Mouse (Mus musculus): ENCODE measurements around the gene Zbtb2.
A peak's percentile ranks its signal among the peaks of the same experiment; 100 is the strongest.
"Not testable (repeated sequence)": the region's sequence is repeated elsewhere in the genome, so short reads cannot be mapped to it uniquely, and the experiment has no call there.

The Zbtb2 gene

DNA sequence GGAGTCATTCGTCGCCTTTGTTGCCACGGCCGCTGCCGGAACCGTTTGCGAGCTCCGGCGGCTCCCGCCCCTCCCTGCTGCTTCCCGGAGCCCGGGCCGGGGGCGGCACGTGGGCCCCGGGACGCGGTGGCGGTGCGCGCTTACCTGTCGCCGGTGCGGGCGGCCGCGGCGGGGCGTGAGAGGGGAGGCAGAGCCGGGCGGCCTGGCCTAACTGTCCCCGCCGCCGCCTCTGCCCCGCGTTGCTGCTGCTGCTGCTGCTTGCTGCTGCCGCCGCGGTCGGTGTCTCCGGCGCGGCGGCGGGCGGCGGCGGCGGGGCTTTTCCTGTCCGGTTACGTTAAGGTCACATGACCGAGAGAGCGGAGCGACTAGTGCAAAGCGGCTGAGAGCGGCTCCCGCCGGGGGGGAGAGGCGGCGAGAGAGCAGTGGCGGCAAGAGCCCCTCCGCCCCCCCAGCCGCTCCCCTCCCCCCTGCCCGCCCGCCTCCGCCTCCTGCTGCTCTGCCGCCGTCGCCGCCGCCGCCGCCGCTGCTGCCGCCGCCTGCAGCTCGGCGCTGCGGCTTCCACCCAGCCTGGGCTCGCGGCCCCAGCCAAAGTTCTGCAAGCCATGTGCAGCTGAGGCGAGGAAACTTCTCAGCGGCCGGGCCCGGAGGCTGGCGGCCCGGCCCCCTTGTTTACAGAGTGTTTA, at the start of gene Zbtb2:
Gene Zbtb2, minus strand, starts transcription at position 408 of the 683 bp plus-strand sequence.
- peak; percentile 29 to 42 for DNase-seq (ENCODE audit: low read depth in 2 of 2, low spot score in 2 of 2)

DNA sequence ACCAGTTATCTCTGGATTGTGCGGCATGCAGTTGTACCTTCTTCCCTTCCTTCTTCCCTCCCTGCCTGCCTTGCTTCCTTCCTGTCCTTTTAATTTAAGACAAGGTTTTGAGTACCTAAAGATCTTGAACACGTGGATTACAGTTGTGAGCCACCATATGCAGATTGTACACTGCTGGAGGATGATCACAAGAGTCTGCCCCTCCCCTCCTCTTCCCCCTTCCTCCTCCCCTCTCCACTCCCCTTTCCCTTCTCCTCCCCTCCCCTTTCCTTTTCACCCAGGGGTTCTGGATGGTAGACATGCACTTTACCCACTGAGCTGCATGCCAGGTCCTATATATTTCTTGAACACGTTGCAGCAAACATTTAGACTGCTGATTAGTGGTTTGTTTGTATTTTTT, 47.5 kb upstream of the Zbtb2 start:
- DNase-seq (ENCODE audit: low read depth in 2 of 2, low spot score in 2 of 2) = no peak

DNA sequence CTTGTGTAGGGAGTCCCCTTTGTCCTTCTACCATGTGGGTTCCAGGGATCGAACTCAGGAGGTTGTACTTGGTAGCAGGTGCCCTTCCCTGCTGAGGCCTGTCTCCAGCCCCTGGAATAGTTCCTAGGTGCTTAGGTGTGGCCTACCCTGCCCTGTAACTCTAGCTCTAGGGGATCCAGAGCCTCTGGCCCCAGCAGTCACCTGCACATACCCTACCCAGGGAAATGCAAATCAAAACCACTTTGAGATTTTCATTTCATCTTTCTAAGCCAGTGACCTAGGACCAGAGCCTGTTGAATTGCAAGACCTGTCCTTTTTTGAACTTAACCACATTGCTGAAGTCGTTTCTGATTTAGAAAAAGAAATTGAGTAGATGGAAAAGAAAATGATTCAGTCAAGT, 46.0 kb upstream of the Zbtb2 start:
- DNase-seq (ENCODE audit: low read depth in 2 of 2, low spot score in 2 of 2) = not testable (repeated sequence)

DNA sequence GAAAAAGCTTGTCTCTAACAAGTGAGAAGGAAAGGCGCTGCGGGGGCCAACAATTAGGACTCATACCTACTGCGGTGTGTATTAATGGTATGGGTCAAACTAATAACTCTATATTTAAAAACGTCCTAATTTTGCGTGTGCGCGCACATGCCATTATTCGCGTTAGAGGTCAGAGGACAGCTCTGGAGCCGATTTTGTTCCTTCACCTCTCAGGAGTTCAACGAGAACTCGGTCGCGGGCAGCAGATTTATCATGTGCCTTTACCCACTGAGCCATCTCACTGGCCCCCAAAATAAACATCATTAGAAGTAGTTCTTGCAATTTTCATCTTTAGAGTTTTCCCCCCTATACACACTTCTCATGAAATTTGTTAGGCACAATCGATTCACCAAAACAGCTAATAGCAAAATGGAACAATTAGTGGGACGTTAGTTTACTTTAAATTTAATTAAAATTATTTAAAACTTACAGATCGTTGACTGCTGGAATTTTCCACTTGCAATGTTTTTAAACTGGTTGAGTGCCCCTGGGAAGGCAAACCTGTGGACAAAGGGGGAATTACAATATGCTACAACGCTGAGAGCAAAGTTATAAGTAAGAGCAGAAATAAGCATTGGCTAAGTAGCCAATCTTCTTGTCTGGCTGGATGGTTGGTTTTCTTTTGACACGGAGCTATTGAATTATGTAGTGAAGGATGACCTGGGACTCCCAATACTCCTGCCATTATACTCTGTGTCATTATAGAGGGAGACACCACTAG, 45.3 kb upstream of the Zbtb2 start:
- no peak for DNase-seq (ENCODE audit: low read depth in 2 of 2, low spot score in 2 of 2)

DNA sequence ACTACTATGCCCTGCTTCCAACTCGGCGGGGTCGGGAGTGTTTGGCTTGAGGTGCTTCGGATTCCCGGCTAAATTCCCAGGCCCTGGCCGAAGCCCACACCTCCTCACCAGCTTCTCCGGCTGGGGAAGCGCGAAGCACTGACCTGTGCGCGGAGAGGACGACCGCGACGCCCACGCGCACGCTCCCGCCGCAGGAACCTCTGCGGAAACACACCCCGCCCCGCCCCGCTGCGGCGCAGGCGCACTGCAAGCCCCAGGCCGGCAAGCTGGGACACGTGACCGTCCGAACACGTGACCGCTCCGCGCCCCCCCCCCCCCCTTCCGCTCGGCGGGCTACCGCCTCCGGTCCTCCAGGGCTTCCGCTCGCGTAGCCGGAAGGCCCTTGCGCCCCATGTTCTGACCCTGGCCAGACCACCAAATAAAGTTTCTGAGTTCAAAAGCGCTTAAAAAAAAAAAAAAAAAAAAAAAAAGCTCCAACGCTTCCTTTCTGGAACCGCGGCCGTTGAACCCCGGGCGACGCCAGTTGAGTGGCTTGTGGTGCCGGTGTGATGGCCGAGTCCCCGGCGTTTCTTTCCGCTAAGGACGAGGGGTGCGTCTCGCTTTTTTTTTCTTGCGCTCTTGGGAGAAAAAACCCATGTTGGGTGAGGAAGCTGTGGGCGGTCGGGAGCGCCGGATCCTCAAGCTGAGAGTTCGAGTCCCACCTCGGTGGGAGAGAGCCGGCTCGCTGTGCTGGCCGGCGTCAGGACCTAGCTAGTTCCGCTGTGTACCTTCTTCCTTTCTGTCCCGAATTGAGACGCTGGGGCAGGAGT, 44.4 kb upstream of the Zbtb2 start, which contains the start of the genes Rmnd1 and Armt1:
Gene Rmnd1, minus strand, starts transcription at position 266 of the 809 bp plus-strand sequence.
Gene Armt1, plus strand, starts transcription at position 345 of the 809 bp plus-strand sequence.
- DNase-seq (ENCODE audit: low read depth in 2 of 2, low spot score in 2 of 2) = peak; percentile 88 to 90

DNA sequence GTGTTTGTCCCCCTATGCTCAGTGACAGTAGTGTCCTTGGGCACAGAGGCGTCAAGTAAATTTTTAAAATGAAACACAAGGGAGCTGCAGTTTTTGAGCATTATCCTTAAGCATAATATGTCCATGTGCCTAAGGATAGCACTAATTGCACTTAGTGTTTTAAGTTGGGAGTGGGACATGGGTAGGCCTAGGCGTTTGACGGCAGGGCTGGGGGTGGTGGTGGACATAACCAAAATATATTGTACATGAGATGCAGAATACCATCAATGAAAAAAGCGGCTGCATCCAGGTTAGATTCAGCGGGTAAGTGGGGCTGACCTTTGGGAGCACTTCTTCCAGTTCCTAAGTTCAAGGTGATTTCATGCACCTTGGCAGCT, 43.8 kb upstream of the Zbtb2 start:
- no peak for DNase-seq (ENCODE audit: low read depth in 2 of 2, low spot score in 2 of 2)

DNA sequence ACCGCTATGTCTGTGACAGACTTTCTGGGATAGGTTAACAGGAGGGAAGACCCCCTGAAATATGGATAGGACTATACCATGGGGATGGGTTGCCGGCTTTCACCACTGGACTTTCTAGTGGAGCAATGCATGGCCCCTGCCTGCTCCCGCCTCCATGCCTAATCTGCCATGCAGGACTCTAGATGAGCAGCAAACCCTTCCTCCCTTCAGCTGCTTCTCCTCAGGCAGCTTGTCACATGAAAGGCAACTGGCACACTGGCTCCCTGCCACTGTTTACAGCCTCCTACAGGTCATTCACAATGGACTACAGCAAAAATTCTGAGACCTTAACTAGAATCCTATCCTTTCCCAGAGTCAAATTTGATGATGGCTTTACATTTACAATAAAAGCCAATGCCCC, 42.9 kb upstream of the Zbtb2 start:
- no peak for DNase-seq (ENCODE audit: low read depth in 2 of 2, low spot score in 2 of 2)

DNA sequence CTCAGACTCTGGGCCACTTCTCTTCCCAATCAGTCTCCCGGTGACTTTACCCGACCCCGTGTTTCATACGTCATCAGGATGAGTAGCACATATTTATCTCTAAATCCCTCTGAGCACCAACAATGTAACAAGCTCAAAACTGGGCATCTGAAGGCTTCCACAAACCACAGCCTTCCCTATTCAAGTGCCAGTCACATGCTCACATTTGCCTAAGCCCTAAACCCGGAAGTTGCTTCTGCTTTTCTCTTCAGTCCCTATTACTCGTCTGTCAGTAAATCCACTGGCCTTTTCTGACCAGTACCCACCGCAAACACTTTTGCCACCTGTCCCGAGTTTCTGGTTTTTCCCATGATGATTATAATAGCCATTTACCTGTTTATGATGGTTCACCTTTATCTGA, 42.5 kb upstream of the Zbtb2 start:
- DNase-seq (ENCODE audit: low read depth in 2 of 2, low spot score in 2 of 2) = no peak

DNA sequence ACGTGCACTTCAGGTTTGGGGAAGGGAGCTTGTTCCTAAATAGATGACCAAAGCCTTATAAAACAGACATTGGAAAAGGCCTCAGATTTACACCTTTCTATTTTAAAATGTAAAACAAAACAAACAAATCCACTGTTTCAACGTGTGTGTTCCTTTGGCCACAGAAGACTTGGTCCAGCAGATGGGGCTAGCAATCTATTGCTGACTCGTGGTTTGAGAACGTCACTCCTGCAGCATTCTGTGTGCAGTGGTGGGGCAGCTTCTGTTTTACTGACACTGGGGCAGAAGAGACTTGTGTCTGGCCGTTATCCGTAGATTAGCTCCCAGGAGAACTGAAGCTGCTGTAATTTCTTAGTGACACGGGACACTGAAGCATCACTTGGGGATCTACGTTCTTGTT, 37.3 kb upstream of the Zbtb2 start:
- no peak for DNase-seq (ENCODE audit: low read depth in 2 of 2, low spot score in 2 of 2)

DNA sequence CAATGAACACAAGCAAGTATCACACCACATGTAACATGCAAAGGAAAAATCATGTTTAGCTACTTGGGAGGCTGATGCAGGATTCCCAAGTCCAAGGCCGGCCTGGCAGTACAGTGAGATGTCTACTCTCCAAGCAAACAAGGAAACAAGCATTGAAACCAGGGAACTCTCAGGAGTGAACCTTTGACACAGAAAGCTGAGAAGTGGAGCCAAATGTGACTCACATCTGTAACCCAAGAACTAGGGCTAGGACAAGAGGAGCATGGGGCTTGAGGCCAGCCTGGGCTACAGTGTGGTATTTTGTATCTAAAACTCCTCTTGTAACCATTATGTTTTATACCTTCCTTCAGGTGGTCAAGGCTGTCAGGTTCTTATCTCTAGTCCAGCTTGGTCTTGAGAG, 19.3 kb upstream of the Zbtb2 start:
- no peak for DNase-seq (ENCODE audit: low read depth in 2 of 2, low spot score in 2 of 2)

DNA sequence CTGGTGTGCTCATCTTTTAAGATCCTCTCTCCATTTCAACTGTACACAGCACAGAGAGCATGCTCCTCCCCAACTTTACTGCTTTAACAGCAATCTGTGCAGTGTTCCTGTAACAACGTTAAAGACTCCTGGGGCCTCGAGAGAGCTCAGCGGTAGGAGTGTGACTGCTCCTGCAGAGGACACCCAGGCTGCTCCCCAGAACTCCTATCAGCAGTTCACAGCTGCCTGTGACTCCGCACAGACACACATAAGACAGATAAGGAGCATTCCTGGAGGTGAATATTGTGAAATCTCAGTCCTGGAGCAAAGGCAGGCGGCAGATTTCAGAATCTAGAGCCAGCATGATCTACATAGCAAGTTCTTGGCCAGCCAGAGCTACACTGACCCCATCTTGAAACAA, 17.6 kb upstream of the Zbtb2 start:
- DNase-seq (ENCODE audit: low read depth in 2 of 2, low spot score in 2 of 2) = no peak

DNA sequence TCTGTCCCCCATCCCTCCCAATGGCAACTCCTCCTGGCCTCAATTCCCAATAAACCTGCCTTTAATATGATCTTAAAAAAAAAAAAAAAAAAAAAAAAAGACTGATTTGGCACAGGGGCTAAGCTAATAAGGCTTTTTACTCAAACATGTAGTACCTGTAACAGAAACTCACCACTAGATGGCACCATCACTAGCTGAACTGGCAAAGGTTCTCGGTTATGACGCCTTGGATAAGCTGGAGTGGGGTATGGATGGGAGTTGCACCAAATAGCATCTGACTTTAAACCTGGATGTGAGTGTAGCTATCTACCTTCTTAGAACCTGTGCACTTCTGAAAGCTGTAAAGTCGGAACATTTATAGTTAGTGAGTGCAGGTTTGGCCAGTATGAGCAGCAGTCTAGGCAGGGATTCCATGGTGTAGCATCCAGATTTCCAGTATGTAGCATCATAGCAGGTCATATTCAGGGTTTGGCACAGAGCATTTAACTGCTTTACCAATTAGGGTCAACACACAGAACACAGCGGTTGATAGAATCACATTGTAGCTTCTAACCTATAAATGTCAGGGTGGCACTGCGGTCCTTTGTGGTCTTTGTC, 17.1 kb upstream of the Zbtb2 start:
- peak; percentile 44 to 64 for DNase-seq (ENCODE audit: low read depth in 2 of 2, low spot score in 2 of 2)

DNA sequence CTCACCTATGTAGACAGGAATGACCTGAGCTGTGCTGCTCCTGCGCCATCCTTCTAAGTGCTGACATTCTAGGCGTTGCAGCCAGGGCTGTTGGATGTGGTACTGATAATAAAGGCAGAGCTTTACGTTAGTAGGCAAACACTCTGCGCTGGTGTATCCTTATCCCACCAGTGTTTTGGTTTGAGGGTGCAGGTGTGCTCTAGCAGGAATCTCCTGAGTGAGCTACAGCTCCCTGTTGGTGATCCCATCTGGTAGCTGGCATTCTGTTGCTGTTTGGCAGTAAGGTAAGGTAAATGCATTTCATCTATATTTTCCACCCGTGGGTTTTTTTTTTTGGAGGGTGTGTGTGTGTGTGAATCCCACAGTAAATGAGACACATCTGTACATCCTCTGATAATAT, 10.2 kb upstream of the Zbtb2 start:
- DNase-seq (ENCODE audit: low read depth in 2 of 2, low spot score in 2 of 2) = no peak

DNA sequence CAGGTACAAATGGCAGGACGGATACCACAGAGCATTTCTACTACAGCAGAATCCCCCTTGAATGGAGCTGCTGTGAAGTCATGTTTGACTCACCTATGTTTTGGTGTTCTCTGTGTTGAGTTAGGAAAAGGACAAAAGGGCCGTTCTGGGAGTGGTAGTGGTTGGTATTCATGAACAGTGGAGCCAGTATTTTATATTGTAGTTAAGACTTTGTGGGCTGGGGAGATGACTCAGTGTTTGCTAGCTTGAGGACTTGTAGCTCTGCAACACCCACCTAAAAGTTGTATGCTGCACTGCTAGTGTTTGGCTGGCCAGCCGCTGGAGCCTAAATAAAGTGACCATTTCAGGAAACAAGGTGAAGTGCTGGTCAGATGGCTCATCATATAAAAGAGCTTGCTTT, 7.4 kb upstream of the Zbtb2 start:
- DNase-seq (ENCODE audit: low read depth in 2 of 2, low spot score in 2 of 2) = no peak

DNA sequence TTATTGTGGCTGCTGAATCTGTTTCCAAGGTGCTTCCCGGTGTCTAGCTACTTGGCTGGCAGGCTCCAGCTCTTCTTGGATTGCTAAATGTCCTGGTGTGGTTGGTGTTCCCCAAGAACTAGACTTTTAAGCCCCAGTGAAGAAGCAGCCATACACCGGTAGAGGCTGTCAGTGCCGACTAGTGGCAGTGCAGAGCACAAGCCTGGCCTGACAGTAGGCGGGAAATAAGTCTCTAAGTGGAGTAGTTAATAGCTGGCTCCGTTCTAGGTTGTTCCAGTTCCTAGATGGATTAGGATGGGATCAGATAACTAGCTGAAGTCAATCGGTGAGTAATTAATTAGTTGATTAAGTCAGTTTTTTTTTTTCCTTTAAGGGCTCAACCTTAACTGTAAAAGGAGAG, 3.9 kb upstream of the Zbtb2 start:
- peak; percentile 32 to 35 for DNase-seq (ENCODE audit: low read depth in 2 of 2, low spot score in 2 of 2)

DNA sequence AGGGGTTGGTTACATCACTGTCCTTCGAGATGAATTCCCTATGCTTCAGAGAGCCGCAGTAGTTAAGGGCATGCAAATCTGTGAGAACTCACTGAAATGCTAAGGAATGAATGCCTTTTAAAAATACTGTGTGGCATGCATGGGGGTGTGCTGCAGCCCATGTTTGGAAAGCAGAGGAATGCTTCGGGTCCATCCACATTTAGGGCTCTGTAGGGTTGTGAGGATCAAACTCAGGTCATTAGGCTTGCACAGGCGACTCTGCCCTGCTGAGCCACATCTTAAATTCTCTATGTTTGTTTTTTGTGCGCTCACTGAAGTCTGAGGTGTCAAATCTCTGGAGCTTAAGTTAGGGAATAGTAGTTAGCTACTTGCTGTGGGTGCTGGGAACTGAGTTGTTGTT, 3.2 kb upstream of the Zbtb2 start:
- no peak for DNase-seq (ENCODE audit: low read depth in 2 of 2, low spot score in 2 of 2)

DNA sequence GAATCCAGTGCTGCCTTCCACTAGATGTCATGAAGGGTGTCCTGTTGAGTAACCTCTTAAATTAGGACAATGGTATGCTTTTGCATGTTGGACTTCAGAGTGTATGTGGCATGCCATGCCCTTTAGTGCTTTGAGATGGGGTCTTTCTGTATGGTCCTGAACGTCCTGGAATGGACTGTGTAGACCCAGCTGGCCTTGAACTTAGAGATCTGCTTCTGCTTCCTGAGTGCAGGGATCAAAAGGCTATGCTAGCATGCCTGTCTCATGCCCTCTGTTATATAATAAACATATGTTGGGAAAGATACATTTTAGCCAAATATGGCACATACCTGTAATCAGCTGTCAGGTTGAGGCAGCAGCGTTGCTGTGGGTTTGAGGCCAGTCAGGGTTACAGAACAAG, 2.6 kb upstream of the Zbtb2 start:
- no peak for DNase-seq (ENCODE audit: low read depth in 2 of 2, low spot score in 2 of 2)

DNA sequence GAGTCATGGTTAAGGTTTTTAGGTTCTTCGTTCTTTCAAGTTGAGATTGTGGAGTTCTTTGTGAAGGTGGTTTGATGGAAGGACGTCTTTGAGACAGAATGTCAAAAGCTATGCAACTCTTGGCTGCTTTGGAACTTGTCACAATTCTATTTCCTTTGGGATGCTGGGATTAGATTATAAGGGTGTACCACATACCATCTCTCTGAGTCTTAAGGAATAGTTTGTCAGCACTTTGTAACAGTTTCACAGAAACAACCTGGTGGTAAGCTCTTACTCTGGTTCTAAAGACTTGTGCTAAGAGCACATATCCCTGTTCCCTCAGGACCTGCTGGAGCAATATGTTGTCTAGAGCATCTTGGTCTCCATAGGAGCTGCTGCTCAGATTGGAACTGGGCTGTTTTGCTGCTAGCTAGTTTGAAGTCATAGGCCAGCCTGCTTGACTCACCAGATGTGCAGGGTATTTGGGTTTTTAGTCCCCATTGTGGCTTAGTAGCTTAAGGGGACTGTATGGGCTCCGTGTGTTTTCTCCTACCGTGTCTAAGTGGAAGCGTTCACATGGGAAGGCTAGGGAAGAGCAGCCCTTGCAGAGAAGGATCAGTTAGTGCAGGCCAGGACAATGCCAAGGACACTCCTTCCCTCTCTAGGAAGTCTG, 1.7 kb upstream of the Zbtb2 start:
- DNase-seq (ENCODE audit: low read depth in 2 of 2, low spot score in 2 of 2) = no peak

DNA sequence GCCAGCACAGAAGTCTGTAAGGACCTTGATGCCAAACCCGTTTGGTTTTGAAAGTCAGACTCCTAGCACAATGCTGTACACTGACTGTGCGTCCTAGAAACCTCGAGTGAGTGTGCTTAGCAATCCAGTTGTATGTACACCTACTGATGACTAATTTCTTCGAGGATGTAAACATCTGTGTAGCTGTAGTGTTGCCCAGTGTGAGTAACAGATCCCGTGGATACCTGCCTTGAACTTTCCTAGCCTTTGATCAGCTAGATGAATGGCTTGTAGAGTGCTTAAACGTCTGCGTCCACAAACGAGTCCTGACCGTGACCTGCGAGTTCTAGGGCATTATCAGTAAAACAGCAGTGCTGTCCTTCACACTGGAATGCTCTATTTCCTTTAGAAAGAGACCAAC, 1.1 kb upstream of the Zbtb2 start:
- no peak for DNase-seq (ENCODE audit: low read depth in 2 of 2, low spot score in 2 of 2)

DNA sequence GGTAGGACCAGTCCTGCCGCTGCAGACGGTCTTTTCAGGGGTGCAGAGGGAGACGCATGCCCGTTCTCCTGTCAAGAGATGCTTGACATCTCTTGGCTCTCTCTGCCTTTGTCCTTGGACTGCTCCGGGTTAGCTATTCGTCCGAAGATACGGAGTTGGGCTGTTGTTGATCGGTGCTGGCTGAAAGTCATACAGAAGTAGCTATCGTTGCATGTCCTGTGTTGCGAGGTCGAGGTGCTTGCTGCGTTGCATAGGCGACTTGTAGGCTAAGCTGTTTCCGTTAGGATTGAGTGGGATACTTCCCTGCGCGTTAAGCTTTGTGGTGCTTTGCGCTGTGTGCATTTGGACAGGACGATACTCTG, 457 bp upstream of the Zbtb2 start:
- DNase-seq (ENCODE audit: low read depth in 2 of 2, low spot score in 2 of 2) = peak in 1 of 2 experiments; percentile 28

All from CD8-positive naive resting alpha-beta T cell, adult 2 months (primary cell).